Mouse (Mus musculus): ENCODE data around the gene Rdh16f2. TPM values are rescaled to one million over a fixed set of nuclear protein-coding genes. Genes with fewer than 3 reads are reported as not detected.
A peak's percentile ranks its signal among the peaks of the same experiment; 100 is the strongest.

The Rdh16f2 gene
- polyA plus RNA-seq, 1 experiment from 2014 or later, result not detected

GRCm38 (mm10) chr10:127917651-127918050 lies 51.4 kb downstream of the Rdh16f2 start:
- 94% methylated on average over 5 of the region's 5 CpGs for WGBS
- no peaks in the 10 kb centered on the region for H3K9me3 ChIP-seq (replicated peaks; ENCODE audit: control insufficient read depth, low read length)
- H3K9ac ChIP-seq (ENCODE audit: low read length), result no peak overlapping the region
- no peak overlapping the region for H3K4me2 ChIP-seq (ENCODE audit: low read length)
- H3K36me3 ChIP-seq (ENCODE audit: control insufficient read depth, insufficient read depth, low read length), result no peaks in the 10 kb centered on the region
- no peaks in the 10 kb centered on the region for H3K27me3 ChIP-seq (replicated peaks; ENCODE audit: control insufficient read depth, insufficient read depth, low read length)
- H3K4me1 ChIP-seq (ENCODE audit: control insufficient read depth, insufficient read depth, low read length), result no peaks in the 10 kb centered on the region
- no peak overlapping the region for H3K4me3 ChIP-seq (ENCODE audit: low read depth, low read length)
- no peak for DNase-seq (ENCODE audit: low spot score)
- no peak for ATAC-seq
- H3K27ac ChIP-seq (ENCODE audit: low read depth, low read length), result no peak overlapping the region

DNA sequence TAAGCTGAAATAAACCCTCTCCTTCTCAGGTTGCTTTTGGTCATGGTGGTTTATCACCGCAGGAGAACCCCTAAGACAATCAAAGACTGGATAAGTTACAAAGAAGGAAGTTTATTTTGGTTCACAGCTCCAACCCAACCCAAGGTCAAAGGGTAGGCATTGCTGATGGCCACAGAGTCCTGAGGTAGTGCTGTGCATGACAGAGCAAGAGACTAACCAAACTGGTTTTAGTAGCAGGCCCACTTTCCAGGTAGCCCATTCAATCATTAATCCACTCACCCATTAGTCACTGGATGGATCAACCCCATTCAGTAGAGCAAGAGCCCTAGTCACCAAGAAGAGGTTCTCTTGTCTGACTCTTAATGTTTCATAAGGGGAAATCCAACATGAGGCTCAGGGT lies 56.0 kb downstream of the Rdh16f2 start:
- DNase-seq (ENCODE audit: low spot score) (no peak), ATAC-seq (no peak)
- Histone ChIP-seq H3K27me3 (replicated peaks; ENCODE audit: control insufficient read depth, insufficient read depth, low read length) (no peaks in the 10 kb centered on the region), H3K4me3 (ENCODE audit: low read depth, low read length) (no peak overlapping the region), H3K9ac (ENCODE audit: low read length) (no peak overlapping the region), H3K27ac (ENCODE audit: low read depth, low read length) (no peak overlapping the region), H3K4me1 (ENCODE audit: control insufficient read depth, insufficient read depth, low read length) (no peaks in the 10 kb centered on the region), H3K36me3 (ENCODE audit: control insufficient read depth, insufficient read depth, low read length) (no peaks in the 10 kb centered on the region), H3K4me2 (ENCODE audit: low read length) (no peak overlapping the region), H3K9me3 (replicated peaks; ENCODE audit: control insufficient read depth, low read length) (no peaks in the 10 kb centered on the region)
- 88% methylated on average over 1 of the region's 1 CpGs for WGBS

DNA sequence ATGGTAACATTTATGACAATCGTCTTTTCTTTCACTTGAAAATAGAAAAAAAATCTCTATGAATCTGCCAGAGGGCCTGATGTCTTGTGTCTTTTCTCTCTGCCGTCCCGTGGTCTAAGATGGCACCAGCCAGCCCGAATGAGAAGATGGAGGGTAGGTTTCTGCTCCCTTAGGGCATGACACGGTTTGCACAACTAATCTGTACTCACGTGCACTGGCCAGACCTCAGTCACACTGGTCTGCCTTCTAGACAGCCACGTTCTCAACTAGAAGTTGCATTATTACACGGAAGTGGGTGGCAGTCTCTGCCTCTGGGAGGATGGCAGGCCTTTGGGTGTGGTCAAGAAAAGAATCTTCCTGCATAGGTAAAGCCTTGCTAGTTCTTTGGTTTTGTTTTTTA lies 56.8 kb downstream of the Rdh16f2 start:
- ATAC-seq (no peak), DNase-seq (ENCODE audit: low spot score) (no peak)
- Histone ChIP-seq H3K4me2 (ENCODE audit: low read length) (no peak overlapping the region), H3K9ac (ENCODE audit: low read length) (no peak overlapping the region), H3K4me1 (ENCODE audit: control insufficient read depth, insufficient read depth, low read length) (no peaks in the 10 kb centered on the region), H3K27me3 (replicated peaks; ENCODE audit: control insufficient read depth, insufficient read depth, low read length) (no peaks in the 10 kb centered on the region), H3K36me3 (ENCODE audit: control insufficient read depth, insufficient read depth, low read length) (no peaks in the 10 kb centered on the region), H3K4me3 (ENCODE audit: low read depth, low read length) (no peak overlapping the region), H3K9me3 (replicated peaks; ENCODE audit: control insufficient read depth, low read length) (no peaks in the 10 kb centered on the region), H3K27ac (ENCODE audit: low read depth, low read length) (no peak overlapping the region)
- WGBS, result 91% methylated on average over 8 of the region's 8 CpGs

GRCm38 (mm10) chr10:127924597-127925378 lies 58.5 kb downstream of the Rdh16f2 start:
- no peaks in the 10 kb centered on the region for H3K27me3 ChIP-seq (replicated peaks; ENCODE audit: control insufficient read depth, insufficient read depth, low read length)
- no peaks in the 10 kb centered on the region for H3K36me3 ChIP-seq (ENCODE audit: control insufficient read depth, insufficient read depth, low read length)
- DNase-seq (ENCODE audit: low spot score), result peak; percentile 50
- H3K9me3 ChIP-seq (replicated peaks; ENCODE audit: control insufficient read depth, low read length), result no peaks in the 10 kb centered on the region
- no peak overlapping the region for H3K4me2 ChIP-seq (ENCODE audit: low read length)
- 62% methylated on average over 7 of the region's 7 CpGs for WGBS
- no peak for ATAC-seq
- H3K9ac ChIP-seq (ENCODE audit: low read length), result no peak overlapping the region
- no peaks in the 10 kb centered on the region for H3K4me1 ChIP-seq (ENCODE audit: control insufficient read depth, insufficient read depth, low read length)
- H3K27ac ChIP-seq (ENCODE audit: low read depth, low read length), result no peak overlapping the region
- no peak overlapping the region for H3K4me3 ChIP-seq (ENCODE audit: low read depth, low read length)

Other genes starting within 250 kb of the Rdh16f2 start
- 60.2 and 81.2 TPM in 2 replicates for gene Lrp1, start 245.3 kb upstream of the Rdh16f2 start, polyA plus RNA-seq (2014; fragmentation: Nextera tagmentation; extraction: Ambion mirVana)
- 3.4 and 3.7 TPM in 2 replicates for gene Stat6, start 223.5 kb upstream of the Rdh16f2 start, polyA plus RNA-seq (2014; fragmentation: Nextera tagmentation; extraction: Ambion mirVana)
- 5.8 TPM in 2 replicates for gene Nemp1, start 199.6 kb upstream of the Rdh16f2 start, polyA plus RNA-seq (2014; fragmentation: Nextera tagmentation; extraction: Ambion mirVana)
- gene Nab2, start 197.9 kb upstream of the Rdh16f2 start, polyA plus RNA-seq (2014; fragmentation: Nextera tagmentation; extraction: Ambion mirVana), result 1.8 and 1.9 TPM in 2 replicates
- 0.67 and 1.3 TPM in 2 replicates for gene Myo1a, start 161.3 kb upstream of the Rdh16f2 start, polyA plus RNA-seq (2014; fragmentation: Nextera tagmentation; extraction: Ambion mirVana)
- 2.6 and 5.6 TPM in 2 replicates for gene Tac2, start 142.0 kb upstream of the Rdh16f2 start, polyA plus RNA-seq (2014; fragmentation: Nextera tagmentation; extraction: Ambion mirVana)
- 4.5 and 5.0 TPM in 2 replicates for gene Zbtb39, start 126.9 kb upstream of the Rdh16f2 start, polyA plus RNA-seq (2014; fragmentation: Nextera tagmentation; extraction: Ambion mirVana)
- gene Gpr182, start 114.7 kb upstream of the Rdh16f2 start, polyA plus RNA-seq (2014; fragmentation: Nextera tagmentation; extraction: Ambion mirVana), result 0.30 and 0.78 TPM in 2 replicates
- gene Rdh1, start 106.8 kb upstream of the Rdh16f2 start, polyA plus RNA-seq (2014; fragmentation: Nextera tagmentation; extraction: Ambion mirVana), result 0.05 TPM in 1 of 2 replicates, not detected in the other
- not detected in 2 replicates for gene Rdh16f1, start 106.7 kb upstream of the Rdh16f2 start, polyA plus RNA-seq (2014; fragmentation: Nextera tagmentation; extraction: Ambion mirVana)
- gene Rdh9, start 90.1 kb upstream of the Rdh16f2 start, polyA plus RNA-seq (2014; fragmentation: Nextera tagmentation; extraction: Ambion mirVana), result 0.08 and 0.12 TPM in 2 replicates
- gene Rdh16, start 65.3 kb upstream of the Rdh16f2 start, polyA plus RNA-seq (2014; fragmentation: Nextera tagmentation; extraction: Ambion mirVana), result 0.06 TPM in 1 of 2 replicates, not detected in the other
- gene Rdh19, start 16.5 kb upstream of the Rdh16f2 start, polyA plus RNA-seq (2014; fragmentation: Nextera tagmentation; extraction: Ambion mirVana), result not detected in 2 replicates
- not detected in 2 replicates for gene Rdh7, start 22.3 kb downstream of the Rdh16f2 start, polyA plus RNA-seq (2014; fragmentation: Nextera tagmentation; extraction: Ambion mirVana)
- not detected in 2 replicates for gene Sdr9c7, start 32.0 kb downstream of the Rdh16f2 start, polyA plus RNA-seq (2014; fragmentation: Nextera tagmentation; extraction: Ambion mirVana)
- not detected in 2 replicates for gene Hsd17b6, start 141.1 kb downstream of the Rdh16f2 start, polyA plus RNA-seq (2014; fragmentation: Nextera tagmentation; extraction: Ambion mirVana)
- 66.3 and 71.6 TPM in 2 replicates for gene Prim1, start 148.7 kb downstream of the Rdh16f2 start, polyA plus RNA-seq (2014; fragmentation: Nextera tagmentation; extraction: Ambion mirVana)
- 731 and 771 TPM in 2 replicates for gene Naca, start 169.1 kb downstream of the Rdh16f2 start, polyA plus RNA-seq (2014; fragmentation: Nextera tagmentation; extraction: Ambion mirVana)
- 426 and 447 TPM in 2 replicates for gene Ptges3, start 192.5 kb downstream of the Rdh16f2 start, polyA plus RNA-seq (2014; fragmentation: Nextera tagmentation; extraction: Ambion mirVana)
- 2,318 and 2,350 TPM in 2 replicates for gene Atp5b, start 216.8 kb downstream of the Rdh16f2 start, polyA plus RNA-seq (2014; fragmentation: Nextera tagmentation; extraction: Ambion mirVana)
- gene Baz2a, start 225.1 kb downstream of the Rdh16f2 start, polyA plus RNA-seq (2014; fragmentation: Nextera tagmentation; extraction: Ambion mirVana), result 13.6 and 16.7 TPM in 2 replicates